Mouse (Mus musculus) heart, adult 2 months (tissue): ENCODE measurements around the gene Ina. TPM values are rescaled to one million over a fixed set of nuclear protein-coding genes. Genes with fewer than 3 reads are reported as not detected.
"Not testable (repeated sequence)": the region's sequence is repeated elsewhere in the genome, so short reads cannot be mapped to it uniquely, and the experiment has no call there.

ENCODE experiments used
- DNase-seq, 2 experiments: peaks; one replicate each; pipeline ENCODE4 v3.0.0; 2021
- H3K27ac ChIP-seq: fragments of 200-600 bp; 2 replicates; pipeline ENCODE4 v1.8.1; 2022
- H3K27me3 ChIP-seq: fragments of 200-500 bp; 2 replicates; pipeline ENCODE4 v1.6.1; 2012; ENCODE audit warnings: mild to moderate bottlenecking, low read length, inconsistent platforms, mixed read lengths; ENCODE audit not compliant: control insufficient read depth, insufficient read depth
- H3K36me3 ChIP-seq: fragments of 200-500 bp; 2 replicates; pipeline ENCODE4 v1.6.1; 2012; ENCODE audit warnings: low read length, inconsistent platforms; ENCODE audit not compliant: control insufficient read depth, insufficient read depth
- H3K4me1 ChIP-seq: fragments of 200-500 bp; 2 replicates; pipeline ENCODE4 v1.6.1; 2011; ENCODE audit warnings: low read length; ENCODE audit not compliant: control insufficient read depth, insufficient read depth
- H3K4me3 ChIP-seq: fragments of 200-600 bp; 2 replicates; pipeline ENCODE4 v1.8.1; 2022
- H3K79me2 ChIP-seq: fragments of 200-500 bp; replicated peaks from 2 replicates; pipeline ENCODE4 v1.6.1; 2012; ENCODE audit warnings: mild to moderate bottlenecking, inconsistent platforms, low read length, moderate library complexity, mixed read lengths; ENCODE audit not compliant: control insufficient read depth, insufficient read depth
- H3K9ac ChIP-seq: fragments of 200-500 bp; 2 replicates; pipeline ENCODE4 v1.6.1; 2012; ENCODE audit warnings: low read depth, mild to moderate bottlenecking, control low read depth, inconsistent platforms, low read length, mixed read lengths
- CTCF ChIP-seq: fragments of 200-600 bp; IDR thresholded peaks from 2 replicates; pipeline ENCODE4 v1.8.1; 2022; ENCODE audit warnings: antibody characterized with exemption, mild to moderate bottlenecking, moderate library complexity
- EP300 ChIP-seq: fragments of 200-500 bp; IDR thresholded peaks from 2 replicates; pipeline ENCODE4 v1.6.1; 2011; ENCODE audit warnings: low read depth, low read length, control low read depth; ENCODE audit not compliant: insufficient read depth
- POLR2A ChIP-seq: fragments of 200-500 bp; IDR thresholded peaks from 2 replicates; pipeline ENCODE4 v1.6.1; 2011; ENCODE audit warnings: mild to moderate bottlenecking, low read depth, low read length, control low read depth; ENCODE audit not compliant: insufficient read depth
- WGBS: fragments of 180-500 bp; shearing (Covaris S2); methylation state at CpG from one replicate; pipeline ENCODE4 v1.1.7; 2018; 5-methylcytosine and 5-hydroxymethylcytosine counted together
- intact Hi-C: fragments of 180-260 bp; cut with DNase I; formaldehyde crosslinking; loops from one replicate; pipeline ENCODE4 v1.15.1; 2025
- polyA plus RNA-seq: library from polyadenylated mRNA; depleted of rRNA; stranded (reverse); fragments of >200 nt; gene quantifications from 2 replicates; pipeline ENCODE4 v1.2.3, GENCODE M21; 2012
- total RNA-seq, 2 experiments: library from RNA; stranded (reverse); gene quantifications; 2 replicates each; pipeline ENCODE4 v1.2.3; 2021

The Ina gene
- total and polyA plus RNA-seq, 3 experiments = 0.04 to 0.11 TPM; not detected in 1

DNA sequence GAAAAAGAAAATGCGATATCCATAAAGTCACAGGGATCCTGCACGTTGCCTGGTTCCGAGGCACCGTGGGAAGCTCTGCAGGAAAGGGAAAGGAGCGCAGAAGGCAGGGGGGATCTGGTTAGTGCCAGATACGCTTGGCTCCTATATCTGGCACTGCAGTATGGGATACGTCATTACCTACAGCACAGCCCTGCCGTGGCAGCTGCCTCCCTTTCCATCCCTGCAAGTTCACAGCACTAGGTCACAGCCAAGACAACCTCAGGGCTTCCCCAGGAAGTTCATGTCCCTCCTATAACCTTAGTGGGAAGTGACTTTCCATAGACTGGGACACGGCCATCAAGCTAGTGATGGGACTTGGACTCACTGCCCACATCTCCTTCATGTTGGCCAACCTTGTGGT lies 18.4 kb upstream of the Ina start:
- no peak for DNase-seq
- TF ChIP-seq EP300 (no peak), POLR2A (no peak), CTCF (no peak)
- no peaks in the 10 kb centered on the region for H3K4me1 ChIP-seq
- H3K9ac ChIP-seq = no peak overlapping the region
- intact Hi-C loops = no loop called here
- WGBS = 61% methylated on average over 9 of the region's 9 CpGs
- no peaks in the 10 kb centered on the region for H3K79me2 ChIP-seq
- H3K36me3 ChIP-seq = no peaks in the 10 kb centered on the region
- no peak overlapping the region for H3K27ac ChIP-seq
- no peak overlapping the region for H3K4me3 ChIP-seq
- H3K27me3 ChIP-seq = no peaks in the 10 kb centered on the region

DNA sequence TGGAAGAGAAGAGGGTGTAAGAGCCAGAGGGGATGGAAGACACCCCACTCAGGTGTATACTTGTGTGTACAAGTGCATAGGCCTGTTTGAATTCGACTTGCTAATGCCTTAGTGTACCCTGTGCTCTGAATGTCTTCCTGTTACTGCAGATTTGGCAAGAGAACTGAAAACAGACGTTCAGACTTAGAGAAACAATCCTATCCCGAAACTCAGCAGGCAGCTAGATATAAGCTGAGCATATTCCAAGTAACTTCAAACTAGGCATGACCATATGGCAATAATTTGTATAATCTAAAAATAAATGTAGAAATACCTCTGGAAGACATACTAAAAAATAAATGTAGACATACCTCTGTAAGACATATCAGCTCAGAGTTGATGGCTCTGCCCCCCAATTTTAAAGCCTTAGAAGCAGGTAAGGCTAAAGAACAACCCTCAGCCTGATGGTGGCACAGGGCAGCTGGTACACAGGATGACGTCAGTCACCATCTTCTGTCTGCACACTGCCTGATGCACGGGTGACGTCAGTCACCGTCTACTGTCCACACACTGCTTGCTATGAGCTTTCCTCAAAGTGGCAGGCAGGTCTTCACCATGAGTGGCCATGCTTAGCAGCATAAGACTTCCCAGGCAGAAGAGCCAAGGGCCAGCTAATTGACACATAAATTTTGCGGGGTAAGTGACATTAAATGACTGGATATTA lies 16.2 kb upstream of the Ina start:
- Histone ChIP-seq H3K4me3 (no peak overlapping the region), H3K9ac (no peak overlapping the region), H3K36me3 (no peaks in the 10 kb centered on the region), H3K27ac (no peak overlapping the region), H3K4me1 (no peaks in the 10 kb centered on the region), H3K27me3 (no peaks in the 10 kb centered on the region), H3K79me2 (no peaks in the 10 kb centered on the region)
- TF ChIP-seq EP300 (no peak), POLR2A (no peak)
- DNase-seq = no peak
- WGBS = 59% methylated on average over 8 of the region's 8 CpGs
- intact Hi-C loops = no loop called here

DNA sequence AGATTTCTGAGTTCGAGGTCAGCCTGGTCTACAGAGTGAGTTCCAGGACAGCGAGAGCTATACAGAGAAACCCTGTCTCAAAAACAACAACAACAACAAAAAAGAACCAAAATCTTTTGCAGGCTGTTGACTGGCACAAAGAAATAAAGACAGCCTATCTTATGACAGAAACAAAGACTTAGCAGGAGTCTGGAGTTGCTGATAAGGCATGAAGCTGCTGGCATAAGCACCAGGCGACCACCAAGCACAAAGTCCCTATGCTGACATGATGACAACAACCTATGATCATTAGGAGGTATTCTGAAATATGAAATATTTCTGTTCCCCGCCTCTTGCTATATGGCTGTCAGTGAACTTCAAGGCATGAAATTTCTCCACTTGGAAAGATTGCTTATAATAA lies 15.5 kb upstream of the Ina start:
- Histone ChIP-seq H3K4me3 (no peak overlapping the region), H3K36me3 (no peaks in the 10 kb centered on the region), H3K4me1 (no peaks in the 10 kb centered on the region), H3K9ac (no peak overlapping the region), H3K27ac (no peak overlapping the region), H3K79me2 (no peaks in the 10 kb centered on the region), H3K27me3 (no peaks in the 10 kb centered on the region)
- DNase-seq = no peak
- 74% methylated on average over 4 of the region's 4 CpGs for WGBS
- no peak for TF ChIP-seq EP300
- no peak for TF ChIP-seq POLR2A
- no peak for TF ChIP-seq CTCF
- intact Hi-C loops = no loop called here

DNA sequence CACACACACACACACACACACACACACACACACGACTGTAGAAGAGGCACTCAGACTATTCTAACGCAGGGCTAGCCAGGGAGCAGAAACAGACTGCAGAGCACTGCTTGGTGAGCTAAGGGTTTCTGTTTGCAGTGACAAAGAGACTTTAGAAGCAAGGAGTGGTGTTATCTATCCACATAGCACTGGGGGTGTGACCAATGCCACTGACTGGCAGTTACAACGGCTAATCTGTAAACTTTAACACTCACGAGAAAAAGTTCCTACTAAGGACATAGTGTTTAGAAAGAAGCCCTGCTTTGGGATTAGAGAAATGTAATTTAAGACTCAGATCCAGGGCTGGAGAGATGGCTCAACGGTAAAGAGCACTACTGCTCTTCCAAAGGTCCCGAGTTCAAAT lies 14.7 kb upstream of the Ina start:
- DNase-seq = no peak
- H3K27ac ChIP-seq = no peak overlapping the region
- H3K27me3 ChIP-seq = no peaks in the 10 kb centered on the region
- TF ChIP-seq CTCF (no peak), POLR2A (no peak), EP300 (no peak)
- H3K79me2 ChIP-seq = no peaks in the 10 kb centered on the region
- no peaks in the 10 kb centered on the region for H3K36me3 ChIP-seq
- intact Hi-C loops = no loop called here
- no peaks in the 10 kb centered on the region for H3K4me1 ChIP-seq
- WGBS = 66% methylated on average over 6 of the region's 6 CpGs
- H3K4me3 ChIP-seq = no peak overlapping the region
- no peak overlapping the region for H3K9ac ChIP-seq

- H3K27me3 ChIP-seq, H3K79me2 ChIP-seq, H3K4me3 ChIP-seq, H3K4me1 ChIP-seq, H3K36me3 ChIP-seq, H3K27ac ChIP-seq, H3K9ac ChIP-seq, intact Hi-C loops, DNase-seq: not testable (repeated sequence)
- WGBS = 74% methylated on average over 3 of the region's 3 CpGs
Observed at GRCm38 (mm10) chr19:47000357-47000756, 14.1 kb upstream of the Ina start.

GRCm38 (mm10) chr19:47003742-47004511 lies 10.6 kb upstream of the Ina start:
- TF ChIP-seq POLR2A = no peak
- no peak for TF ChIP-seq EP300
- TF ChIP-seq CTCF = no peak

More at GRCm38 (mm10) chr19:47003742-47004511, 10.6 kb upstream of the Ina start:
- H3K79me2 ChIP-seq = no peaks in the 10 kb centered on the region
- DNase-seq = no peak
- no peaks in the 10 kb centered on the region for H3K36me3 ChIP-seq
- no peaks in the 10 kb centered on the region for H3K4me1 ChIP-seq
- intact Hi-C loops = no loop called here
- no peaks in the 10 kb centered on the region for H3K27me3 ChIP-seq
- 70% methylated on average over 6 of the region's 6 CpGs for WGBS
- H3K4me3 ChIP-seq = no peak overlapping the region
- no peak overlapping the region for H3K9ac ChIP-seq
- no peak overlapping the region for H3K27ac ChIP-seq
